ENCODE assay signal across 19 mouse cellular contexts in genomic region chr6:128722959-128723358, GRCm38 (mm10). TPM values are rescaled to one million over a fixed set of nuclear protein-coding genes. Genes with fewer than 3 reads are reported as not detected.
DNase-seq lines count a peak whose midpoint lies in the region; TF ChIP-seq lines count a peak whose summit lies in the region.
"Had no signal": no experiment of that assay in that cellular context is flagged by ENCODE, and none has a peak within 500 bp of the region (broad histone marks: within the 10 kb centered on the region; RNA-seq: fewer than 3 reads in every experiment).

Klrb1 (minus strand) TSS chr6:128723059.

- no peak for TF ChIP-seq POLR2A in testis, adult 2 months (IDR thresholded peaks at IDR 0.05; ENCODE audit: control insufficient read depth, low read depth, low read length)

- no peak for TF ChIP-seq CTCF in testis, adult 2 months (IDR thresholded peaks at IDR 0.05; ENCODE audit: control insufficient read depth, insufficient read depth, insufficient replicate concordance, low read depth, low read length)

- H3K4me3 ChIP-seq in testis, adult 2 months (ENCODE audit: control insufficient read depth, low read depth, low read length), result no peak within 1 kb of the TSS

- no peaks in the 10 kb centered on the region for H3K27me3 ChIP-seq in testis, adult 2 months (ENCODE audit: control insufficient read depth, insufficient read depth, low read length)
- H3K27me3 ChIP-seq: CH12.LX had no signal

- DNase-seq in testis, postnatal 14 days (ENCODE audit: low spot score), result no peak
- DNase-seq: adrenal gland, adult 2 months; adrenal gland, adult 8-10 months; adrenal gland, postnatal 10 days; adrenal gland, postnatal 14 days; adrenal gland, postnatal 25 days; adrenal gland, postnatal 36 days; B cell, adult 2 months; cerebellum, adult 11 months; cerebellum, adult 11-12 months; cerebellum, adult 18-20 months; cerebellum, adult 2 months had no signal

- no peaks in the 10 kb centered on the region for H3K36me3 ChIP-seq in testis, adult 2 months (ENCODE audit: control insufficient read depth, insufficient read depth, low read length)
- H3K36me3 ChIP-seq: G1E had no signal

- no peak within 1 kb of the TSS for H3K27ac ChIP-seq in testis, adult 2 months (ENCODE audit: control insufficient read depth, insufficient read depth, low read depth, low read length)

- H3K4me1 ChIP-seq in testis, adult 2 months (ENCODE audit: control insufficient read depth, insufficient read depth, low read length), result no peaks in the 10 kb centered on the region

RNA-seq across cellular contexts. Expression of gene Klrb1, which starts in this region (rescaled TPM):
- 19.1 and 37.2 TPM in 2 replicates for polyA plus RNA-seq in testis, adult 2 months (2012; rRNA removed)
- polyA plus RNA-seq: activated CD4-positive, CD25-positive, alpha-beta regulatory T cell, adult 4 months; adrenal gland, adult 2 months; C2C12; CD4-positive, CD25-positive, alpha-beta regulatory T cell, adult 4 months; cerebellum, adult 2 months; G1E; Patski had no signal
